Mouse (Mus musculus): Measurements from ENCODE around the gene Gm45213. TPM values are rescaled to one million over a fixed set of nuclear protein-coding genes. Genes with fewer than 3 reads are reported as not detected.
"Not testable (repeated sequence)": the region's sequence is repeated elsewhere in the genome, so short reads cannot be mapped to it uniquely, and the experiment has no call there.

Gm45213 gene
- polyA plus RNA-seq, 1 experiment from 2014 or later: not detected

DNA sequence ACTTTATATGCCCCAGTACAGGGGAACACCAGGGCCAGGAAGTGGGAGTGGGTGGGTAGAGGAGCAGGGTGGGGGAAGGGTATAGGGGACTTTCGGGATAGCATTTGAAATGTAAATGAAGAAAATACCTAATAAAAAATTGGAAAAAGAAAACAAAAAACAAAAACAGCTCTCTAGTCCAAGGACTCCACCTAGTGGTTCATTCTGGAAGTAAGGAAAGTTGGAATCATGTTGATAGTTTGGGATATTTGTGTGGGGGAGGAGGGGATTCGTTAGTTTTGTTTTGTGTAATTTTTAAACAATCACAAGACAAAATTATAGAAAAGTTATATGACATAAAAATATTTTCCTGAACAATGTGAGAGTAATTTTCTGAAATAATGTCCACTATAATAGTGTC, 12.0 kb downstream of the Gm45213 start:
- not testable (repeated sequence) for H3K27me3 ChIP-seq (replicated peaks); ATAC-seq (ENCODE audit: low FRiP score); H3K36me3 ChIP-seq; H3K4me1 ChIP-seq; H3K9me3 ChIP-seq (replicated peaks); H3K4me3 ChIP-seq (replicated peaks); H3K9ac ChIP-seq (replicated peaks); H3K4me2 ChIP-seq; H3K27ac ChIP-seq (replicated peaks)
- WGBS: 14% methylated on average over 2 of the region's 2 CpGs

DNA sequence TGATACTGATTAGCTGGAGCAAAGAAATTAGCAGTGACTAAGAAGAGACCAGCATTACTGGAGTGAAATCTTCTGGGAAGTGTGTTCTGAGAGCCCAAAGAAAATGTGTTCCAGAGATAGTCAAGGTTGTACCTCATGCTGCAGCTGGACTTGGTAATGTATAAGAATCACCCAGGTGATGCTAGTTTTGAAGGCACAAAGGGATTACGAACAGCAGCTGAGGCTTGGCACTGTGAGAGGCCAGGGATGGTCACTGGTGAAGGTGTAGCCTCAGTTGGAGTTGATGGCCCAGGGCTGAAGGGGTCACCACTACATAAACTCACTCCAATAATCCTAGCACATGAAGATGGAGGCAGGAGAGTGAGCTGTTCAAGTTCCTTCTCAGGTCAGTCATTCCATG, 15.3 kb downstream of the Gm45213 start, which contains the start of gene Snrpa1:
Snrpa1 (plus strand) TSS at position 301 of the 400 bp plus-strand sequence.
- Histone ChIP-seq H3K36me3 (peaks cover 8% of the 10 kb centered on the region), H3K27me3 (replicated peaks) (0 out of 2 replicates have a peak, but pooled peaks cover 7% of the 10 kb centered on the region), H3K9me3 (replicated peaks) (no peaks in the 10 kb centered on the region), H3K4me2 (peak within 1 kb of the TSS; percentile 91), H3K27ac (replicated peaks) (no peak within 1 kb of the TSS), H3K4me1 (peaks cover 23% of the 10 kb centered on the region), H3K9ac (replicated peaks) (peak within 1 kb of the TSS; percentile 87; the same call in 1 of the 2 replicates), H3K4me3 (replicated peaks) (peak within 1 kb of the TSS; percentile 92)
- ATAC-seq (ENCODE audit: low FRiP score): no peak
- 75% methylated on average over 1 of the region's 1 CpGs for WGBS

DNA sequence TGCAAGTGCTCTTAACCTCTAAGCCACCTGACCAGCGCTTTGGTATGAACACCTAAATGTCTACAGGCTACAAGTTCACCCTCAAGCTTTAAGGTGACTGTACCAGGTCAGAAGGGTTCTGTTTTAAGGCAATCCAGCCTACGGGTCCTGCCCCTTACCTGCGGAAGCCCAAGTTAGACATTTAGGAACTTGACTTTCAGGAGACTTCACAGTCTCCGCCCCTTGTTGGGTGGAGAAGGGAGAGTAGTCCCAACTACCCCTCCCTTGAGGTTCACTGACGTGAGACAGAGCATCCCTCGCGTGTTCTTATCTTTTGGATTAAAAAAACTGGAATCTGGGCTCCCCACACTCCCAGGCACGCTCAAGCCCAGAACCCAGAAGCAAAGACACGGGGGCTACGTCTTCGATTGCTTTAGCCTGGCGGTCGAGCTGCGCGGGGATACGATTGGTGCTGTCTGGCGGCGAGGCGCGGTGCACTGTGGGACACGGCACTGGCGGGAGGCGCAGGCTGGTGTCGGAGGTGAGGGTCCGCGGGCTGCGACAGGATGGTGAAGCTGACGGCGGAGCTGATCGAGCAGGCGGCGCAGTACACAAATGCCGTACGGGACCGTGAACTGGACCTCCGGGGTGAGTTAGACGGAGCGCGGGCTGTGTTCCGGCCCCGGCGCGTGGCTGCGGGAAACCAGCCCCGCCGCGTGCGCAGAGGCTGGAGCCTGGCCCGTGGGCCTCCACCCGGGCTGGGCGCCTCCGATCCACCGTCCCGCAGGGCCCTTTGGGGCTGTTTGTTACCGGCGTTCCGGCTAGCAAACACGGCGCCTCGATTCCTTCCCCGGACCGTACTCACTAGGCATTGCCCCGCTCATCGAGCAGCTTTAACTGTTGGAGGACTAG, 16.9 kb downstream of the Gm45213 start:
- no peaks in the 10 kb centered on the region for H3K9me3 ChIP-seq (replicated peaks)
- H3K4me3 ChIP-seq (replicated peaks): peak overlapping the region; percentile 92
- peaks cover 23% of the 10 kb centered on the region for H3K4me1 ChIP-seq
- H3K27ac ChIP-seq (replicated peaks): peak overlapping the region; percentile 77
- ATAC-seq (ENCODE audit: low FRiP score): peak; percentile 95
- H3K9ac ChIP-seq (replicated peaks): peak overlapping the region; percentile 87
- 1% methylated on average over 64 of the region's 64 CpGs for WGBS
- H3K36me3 ChIP-seq: peaks cover 19% of the 10 kb centered on the region
- H3K4me2 ChIP-seq: peak overlapping the region; percentile 91
- 0 out of 2 replicates have a peak, but pooled peaks cover 7% of the 10 kb centered on the region for H3K27me3 ChIP-seq (replicated peaks)

DNA sequence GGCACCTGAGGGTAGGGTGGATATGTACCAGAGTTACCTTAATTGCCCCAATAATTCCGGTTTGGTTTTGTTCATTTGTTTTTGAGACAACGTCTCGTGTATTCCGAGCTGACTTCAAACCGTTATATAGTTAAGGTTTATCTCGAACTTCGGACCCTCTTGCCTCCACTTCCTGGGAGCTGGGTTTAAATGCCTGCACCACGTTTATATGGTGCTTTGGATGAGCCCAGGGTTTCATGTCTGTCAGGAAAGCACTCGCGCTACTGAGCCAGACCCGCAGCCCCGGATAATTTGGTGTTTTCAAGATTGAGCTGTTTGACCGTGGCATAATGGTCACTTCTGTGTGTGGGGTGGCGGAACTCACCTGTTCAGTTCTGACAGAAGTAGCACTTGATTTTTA, 17.7 kb downstream of the Gm45213 start:
- peaks cover 24% of the 10 kb centered on the region for H3K36me3 ChIP-seq
- peak overlapping the region; percentile 87 for H3K9ac ChIP-seq (replicated peaks)
- 3% methylated on average over 14 of the region's 14 CpGs for whole genome bisulfite sequencing
- ATAC-seq (ENCODE audit: low FRiP score): no peak
- H3K27ac ChIP-seq (replicated peaks): no peak overlapping the region; the same call in 1 of the 2 replicates
- peaks cover 23% of the 10 kb centered on the region for H3K4me1 ChIP-seq
- H3K9me3 ChIP-seq (replicated peaks): no peaks in the 10 kb centered on the region
- H3K4me3 ChIP-seq (replicated peaks): peak overlapping the region; percentile 92
- H3K27me3 ChIP-seq (replicated peaks): 0 out of 2 replicates have a peak, but pooled peaks cover 7% of the 10 kb centered on the region
- H3K4me2 ChIP-seq: peak overlapping the region; percentile 91

DNA sequence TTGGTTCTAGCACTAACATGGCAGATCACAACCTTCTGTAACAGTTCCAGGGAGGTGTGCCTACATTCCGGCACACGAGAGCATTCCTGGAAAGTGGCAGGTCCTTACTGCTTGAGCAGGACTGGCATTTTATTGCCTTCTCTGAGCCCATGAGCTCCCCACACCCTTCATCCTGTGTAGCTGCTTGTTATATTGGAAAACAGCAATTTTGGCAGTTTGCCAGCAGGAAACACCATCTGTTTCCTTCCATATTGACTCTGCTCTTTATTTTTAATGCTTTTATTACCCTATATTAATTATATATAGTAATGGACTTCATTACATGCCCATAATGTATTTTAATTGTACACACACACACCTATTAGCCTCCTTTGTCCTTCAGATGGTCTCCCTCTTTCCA, 33.0 kb downstream of the Gm45213 start:
- no peak overlapping the region for H3K27ac ChIP-seq (replicated peaks)
- H3K9ac ChIP-seq (replicated peaks): no peak overlapping the region
- peaks cover 19% of the 10 kb centered on the region for H3K4me1 ChIP-seq
- no peak for ATAC-seq (ENCODE audit: low FRiP score)
- H3K27me3 ChIP-seq (replicated peaks): no peaks in the 10 kb centered on the region
- peaks cover 54% of the 10 kb centered on the region for H3K36me3 ChIP-seq
- H3K4me2 ChIP-seq: no peak overlapping the region
- no peak overlapping the region for H3K4me3 ChIP-seq (replicated peaks)
- H3K9me3 ChIP-seq (replicated peaks): no peaks in the 10 kb centered on the region
- WGBS: 47% methylated on average over 2 of the region's 2 CpGs

DNA sequence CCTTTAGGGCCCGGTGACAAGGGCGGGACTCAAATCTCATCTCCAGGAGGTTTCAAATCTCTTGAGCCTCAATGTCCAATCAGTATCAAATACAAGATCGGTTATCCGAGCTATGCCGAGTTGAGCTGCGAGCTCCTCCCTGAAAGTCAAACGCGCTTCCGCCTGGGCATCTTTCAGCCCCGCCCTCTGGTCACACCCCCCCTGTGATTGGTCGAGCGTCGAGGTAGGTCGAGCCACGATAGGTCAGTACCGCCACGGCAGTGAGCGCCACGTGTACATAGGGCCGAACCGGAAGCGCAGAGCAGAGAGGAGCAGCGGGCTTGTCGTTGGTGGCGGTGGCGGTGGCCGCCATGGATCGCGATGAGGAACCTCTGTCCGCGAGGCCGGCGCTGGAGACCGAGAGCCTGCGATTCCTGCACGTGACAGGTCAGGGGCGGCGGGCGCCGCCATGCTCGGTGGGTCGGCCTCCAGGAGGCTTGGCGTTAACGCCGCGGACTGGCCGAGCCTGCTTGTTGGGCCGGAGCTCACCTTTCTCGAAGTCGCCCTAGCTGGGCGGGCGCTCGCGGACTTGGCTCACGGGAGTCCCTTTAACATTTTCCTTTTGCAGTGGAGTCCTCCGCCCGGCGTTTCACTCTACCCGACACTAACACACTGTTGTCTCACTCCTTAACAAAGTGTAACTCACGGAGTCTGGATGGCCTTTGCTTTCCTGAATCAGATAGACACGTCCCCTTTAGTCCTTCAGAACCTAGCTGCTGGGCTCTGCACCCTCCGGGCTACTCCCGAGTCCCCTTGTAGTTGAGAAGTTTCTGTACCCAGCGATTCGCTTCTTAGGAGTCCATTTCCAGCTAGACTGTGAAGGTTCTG, 36.2 kb downstream of the Gm45213 start, which contains the start of gene Selenos:
Selenos (plus strand) TSS at position 286 of the 867 bp plus-strand sequence.
- Histone ChIP-seq H3K27me3 (replicated peaks) (no peaks in the 10 kb centered on the region), H3K4me1 (peaks cover 26% of the 10 kb centered on the region), H3K4me3 (replicated peaks) (peak within 1 kb of the TSS; percentile 70), H3K9me3 (replicated peaks) (no peaks in the 10 kb centered on the region), H3K4me2 (peak within 1 kb of the TSS; percentile 59), H3K9ac (replicated peaks) (peak within 1 kb of the TSS; percentile 69), H3K36me3 (peaks cover 42% of the 10 kb centered on the region), H3K27ac (replicated peaks) (peak within 1 kb of the TSS; percentile 82)
- WGBS: under 1% methylated on average over 65 of the region's 65 CpGs
- ATAC-seq (ENCODE audit: low FRiP score): peak; percentile 100

DNA sequence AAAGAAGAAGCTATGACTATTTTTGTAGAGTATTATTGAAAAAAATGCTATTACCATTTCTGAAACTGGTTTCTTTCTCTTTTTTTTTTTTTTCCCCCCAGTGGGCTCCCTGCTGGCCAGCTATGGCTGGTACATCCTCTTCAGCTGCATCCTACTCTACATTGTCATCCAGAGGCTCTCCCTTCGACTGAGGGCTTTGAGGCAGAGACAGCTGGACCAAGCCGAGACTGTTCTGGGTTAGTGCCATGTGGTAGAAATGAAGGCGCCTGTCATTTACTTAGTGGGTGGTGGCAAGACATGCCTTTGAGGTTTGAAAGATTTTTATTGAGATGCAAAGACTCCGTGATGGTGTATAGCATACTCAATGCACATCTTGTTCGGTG, 36.8 kb downstream of the Gm45213 start:
- Histone ChIP-seq H3K36me3 (peaks cover 42% of the 10 kb centered on the region), H3K4me2 (peak overlapping the region; percentile 59), H3K27ac (replicated peaks) (peak overlapping the region; percentile 80), H3K9me3 (replicated peaks) (no peaks in the 10 kb centered on the region), H3K27me3 (replicated peaks) (no peaks in the 10 kb centered on the region), H3K9ac (replicated peaks) (peak overlapping the region; percentile 69), H3K4me1 (peaks cover 27% of the 10 kb centered on the region), H3K4me3 (replicated peaks) (peak overlapping the region; percentile 70)
- no peak for ATAC-seq (ENCODE audit: low FRiP score)
- whole genome bisulfite sequencing: 48% methylated on average over 5 of the region's 5 CpGs

DNA sequence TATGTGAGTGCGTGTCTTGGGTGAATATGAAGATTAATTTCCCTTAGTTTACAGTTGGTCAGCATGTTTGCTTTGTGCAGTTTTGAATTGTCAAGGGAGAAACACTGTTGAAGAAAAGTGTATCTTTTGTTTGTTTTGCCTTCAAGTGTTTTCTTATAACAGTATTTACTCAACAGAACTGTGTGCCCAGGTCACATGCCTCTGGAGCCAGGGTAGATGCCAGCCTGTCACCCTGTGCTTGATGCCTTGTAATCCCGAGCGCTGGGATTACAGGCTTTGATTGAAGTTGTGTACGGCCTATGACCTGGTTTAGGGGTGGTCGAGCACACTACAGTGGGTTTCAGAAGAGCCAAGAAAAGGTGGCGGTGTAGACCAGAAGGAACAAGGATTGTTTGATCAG, 40.4 kb downstream of the Gm45213 start:
- Histone ChIP-seq H3K36me3 (peaks cover 57% of the 10 kb centered on the region), H3K4me2 (no peak overlapping the region), H3K9me3 (replicated peaks) (no peaks in the 10 kb centered on the region), H3K9ac (replicated peaks) (no peak overlapping the region), H3K27ac (replicated peaks) (no peak overlapping the region), H3K4me1 (peaks cover 26% of the 10 kb centered on the region), H3K27me3 (replicated peaks) (no peaks in the 10 kb centered on the region), H3K4me3 (replicated peaks) (no peak overlapping the region)
- 90% methylated on average over 6 of the region's 6 CpGs for whole genome bisulfite sequencing
- no peak for ATAC-seq (ENCODE audit: low FRiP score)

DNA sequence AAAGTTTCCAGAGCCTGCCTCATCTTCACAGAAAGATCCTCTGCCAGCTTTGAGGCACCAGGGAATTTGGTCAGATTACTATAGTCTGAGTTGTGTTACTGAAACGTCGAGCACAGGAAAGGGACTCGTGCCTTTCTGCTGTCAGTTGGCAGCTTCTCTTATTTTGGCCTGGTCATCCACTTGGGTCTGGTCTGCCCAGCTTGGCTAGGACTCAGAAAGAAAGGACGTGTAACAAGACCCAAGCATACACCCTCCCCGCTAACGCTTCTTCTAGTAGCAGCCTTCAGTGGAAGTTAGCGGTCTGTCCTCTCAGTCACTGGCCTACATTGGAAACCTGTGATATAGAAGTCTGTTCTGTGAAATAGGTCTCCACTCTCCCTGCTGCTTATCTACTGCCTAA, 41.1 kb downstream of the Gm45213 start:
- Histone ChIP-seq H3K9me3 (replicated peaks) (no peaks in the 10 kb centered on the region), H3K4me3 (replicated peaks) (no peak overlapping the region), H3K9ac (replicated peaks) (no peak overlapping the region), H3K4me1 (peaks cover 22% of the 10 kb centered on the region), H3K4me2 (no peak overlapping the region), H3K36me3 (peaks cover 64% of the 10 kb centered on the region), H3K27ac (replicated peaks) (no peak overlapping the region), H3K27me3 (replicated peaks) (no peaks in the 10 kb centered on the region)
- no peak for ATAC-seq (ENCODE audit: low FRiP score)
- WGBS: 78% methylated on average over 7 of the region's 7 CpGs

DNA sequence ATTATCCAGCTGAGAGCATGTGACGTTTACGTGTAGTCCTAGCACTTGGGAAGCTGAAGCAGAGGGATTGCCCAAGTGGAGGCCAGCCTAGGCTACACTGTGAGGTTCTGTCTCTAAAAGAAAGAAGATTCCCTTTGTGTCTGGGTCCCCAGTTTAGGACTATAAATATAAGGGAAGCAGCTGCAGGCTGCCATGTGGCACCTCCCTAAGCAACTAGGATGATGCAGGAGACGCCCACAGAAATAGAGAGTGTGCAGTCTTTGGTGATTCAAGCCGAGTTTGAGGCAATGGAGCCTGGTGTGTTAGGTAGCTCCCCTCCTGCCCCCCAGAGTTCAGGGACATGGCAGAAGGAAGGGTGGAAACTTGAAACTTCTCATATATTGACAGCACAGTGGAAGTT, 44.2 kb downstream of the Gm45213 start:
- Histone ChIP-seq H3K4me2 (no peak overlapping the region), H3K4me3 (replicated peaks) (no peak overlapping the region), H3K9ac (replicated peaks) (no peak overlapping the region), H3K27me3 (replicated peaks) (no peaks in the 10 kb centered on the region), H3K27ac (replicated peaks) (no peak overlapping the region), H3K9me3 (replicated peaks) (no peaks in the 10 kb centered on the region), H3K4me1 (peaks cover 4% of the 10 kb centered on the region), H3K36me3 (peaks cover 87% of the 10 kb centered on the region)
- ATAC-seq (ENCODE audit: low FRiP score): no peak
- WGBS: 92% methylated on average over 4 of the region's 4 CpGs

DNA sequence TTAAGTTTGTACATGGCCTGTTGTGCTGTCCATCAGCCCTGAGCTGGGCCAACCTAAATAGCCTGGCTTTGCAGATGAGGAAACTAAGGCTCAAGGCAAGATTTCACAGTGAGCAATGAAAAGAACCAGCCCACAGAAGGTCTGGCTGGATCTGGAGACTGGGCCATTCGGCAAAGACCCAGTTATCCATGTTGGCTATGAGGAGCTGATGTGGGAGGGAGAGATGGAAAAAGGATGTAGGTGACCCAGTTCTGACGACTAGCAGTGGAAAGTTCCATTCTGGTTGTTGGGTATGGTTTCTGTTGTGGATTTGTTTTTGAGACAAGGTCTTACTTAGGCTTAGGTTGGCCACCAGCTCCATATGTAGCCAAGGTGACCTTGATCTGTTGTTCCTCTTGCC, 44.7 kb downstream of the Gm45213 start:
- no peak overlapping the region for H3K4me3 ChIP-seq (replicated peaks)
- ATAC-seq (ENCODE audit: low FRiP score): no peak
- peaks cover 4% of the 10 kb centered on the region for H3K4me1 ChIP-seq
- H3K27me3 ChIP-seq (replicated peaks): no peaks in the 10 kb centered on the region
- 95% methylated on average over 2 of the region's 2 CpGs for WGBS
- H3K36me3 ChIP-seq: peaks cover 84% of the 10 kb centered on the region
- no peak overlapping the region for H3K27ac ChIP-seq (replicated peaks)
- no peak overlapping the region for H3K9ac ChIP-seq (replicated peaks)
- H3K9me3 ChIP-seq (replicated peaks): no peaks in the 10 kb centered on the region
- no peak overlapping the region for H3K4me2 ChIP-seq

Data from neural tube, embryonic 15.5 days (tissue).